Mouse (Mus musculus) spleen, adult 18-20 months (tissue): Measurements from ENCODE around the gene Abca4.

Experiments used
- DNase-seq, 2 experiments: peaks; one replicate each; pipeline ENCODE4 v3.0.0; 2022; ENCODE audit warnings: mixed read lengths in 2 of 2

Gene Abca4

GRCm38 (mm10) chr3:122176706-122177390 lies 132.6 kb downstream of the Abca4 start:
- no peak for DNase-seq

- DNase-seq, result no peak
Measured at GRCm38 (mm10) chr3:122184109-122184508, 139.9 kb downstream of the Abca4 start.

GRCm38 (mm10) chr3:122186975-122187374 lies 142.7 kb downstream of the Abca4 start:
- DNase-seq, result no peak

- no peak for DNase-seq
Measured at GRCm38 (mm10) chr3:122196621-122197298, 152.5 kb downstream of the Abca4 start.

- no peak for DNase-seq
Measured at GRCm38 (mm10) chr3:122198532-122198931, 154.3 kb downstream of the Abca4 start.

GRCm38 (mm10) chr3:122198966-122199381 lies 154.7 kb downstream of the Abca4 start:
- DNase-seq, result no peak

GRCm38 (mm10) chr3:122199600-122199999 lies 155.4 kb downstream of the Abca4 start:
- no peak for DNase-seq

GRCm38 (mm10) chr3:122200017-122200416 lies 155.8 kb downstream of the Abca4 start:
- DNase-seq, result no peak

- no peak for DNase-seq
Measured at GRCm38 (mm10) chr3:122200447-122200846, 156.2 kb downstream of the Abca4 start.

- DNase-seq, result no peak
Measured at GRCm38 (mm10) chr3:122202307-122202732, 158.1 kb downstream of the Abca4 start.

GRCm38 (mm10) chr3:122203675-122204329 lies 159.6 kb downstream of the Abca4 start:
- no peak for DNase-seq

GRCm38 (mm10) chr3:122205753-122206152 lies 161.5 kb downstream of the Abca4 start:
- DNase-seq, result no peak

GRCm38 (mm10) chr3:122206279-122207070 lies 162.2 kb downstream of the Abca4 start:
- no peak for DNase-seq

- DNase-seq, result no peak
Measured at GRCm38 (mm10) chr3:122207766-122208165, 163.5 kb downstream of the Abca4 start.

- DNase-seq, result no peak
Measured at GRCm38 (mm10) chr3:122208296-122209225, 164.3 kb downstream of the Abca4 start.

- DNase-seq, result no peak
Measured at GRCm38 (mm10) chr3:122209511-122209910, 165.3 kb downstream of the Abca4 start.

- no peak for DNase-seq
Measured at GRCm38 (mm10) chr3:122210434-122210833, 166.2 kb downstream of the Abca4 start.

GRCm38 (mm10) chr3:122210846-122211245 lies 166.6 kb downstream of the Abca4 start:
- no peak for DNase-seq

- DNase-seq, result no peak
Measured at GRCm38 (mm10) chr3:122211446-122212125, 167.3 kb downstream of the Abca4 start.

- DNase-seq, result no peak
Measured at GRCm38 (mm10) chr3:122221240-122222036, 177.2 kb downstream of the Abca4 start.
